Mouse (Mus musculus) liver, postnatal 0 days (tissue): ENCODE results near the gene Ttll5.

ENCODE experiments used
- CTCF ChIP-seq: sonication (generic); IDR thresholded peaks from 2 replicates; pipeline ENCODE4 v1.5.1; 2016; ENCODE audit warnings: antibody characterized with exemption, low read depth
- EP300 ChIP-seq: IDR thresholded peaks from 2 replicates; pipeline ENCODE4 v1.6.1; 2016; ENCODE audit warnings: antibody characterized with exemption, low read depth, mild to moderate bottlenecking

DNA sequence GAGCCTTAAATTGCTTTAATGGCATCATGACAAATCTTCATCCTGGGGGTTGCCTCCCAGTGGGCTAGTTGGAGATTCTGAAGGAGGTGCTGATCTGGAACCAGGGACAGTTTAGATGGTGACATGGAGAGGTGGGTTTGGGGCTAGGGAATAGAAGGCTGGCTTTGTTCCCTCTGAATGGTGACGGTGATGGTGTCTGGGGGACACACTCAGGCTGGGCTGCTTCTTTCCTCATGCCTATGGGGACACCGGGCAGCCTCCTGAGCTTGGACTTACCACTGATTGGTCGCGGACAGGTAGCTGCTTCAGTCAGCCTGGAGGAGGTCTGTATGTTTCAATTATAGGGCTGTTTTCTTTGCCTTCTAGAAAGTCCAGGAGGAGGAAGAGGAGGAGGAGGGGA lies 12.8 kb upstream of the Ttll5 start:
- TF ChIP-seq CTCF (no peak), EP300 (no peak)
